Mouse (Mus musculus): ENCODE results near the gene Ctla2b.
"Not testable (repeated sequence)": the region's sequence is repeated elsewhere in the genome, so short reads cannot be mapped to it uniquely, and the experiment has no call there.

Gene Ctla2b

GRCm38 (mm10) chr13:60897328-60897727 lies at the start of gene Ctla2b:
Gene Ctla2b, minus strand, starts transcription at chr13:60897447.
- no peak for DNase-seq (ENCODE audit: low read depth, low spot score)

GRCm38 (mm10) chr13:60941884-60942283 lies 44.6 kb upstream of the Ctla2b start, which contains the start of gene Tpbpa:
Gene Tpbpa, minus strand, starts transcription at chr13:60941984.
- DNase-seq (ENCODE audit: low read depth, low spot score) = not testable (repeated sequence)

- no peak for DNase-seq (ENCODE audit: low read depth, low spot score)
These were observed 39.3 kb upstream of the Ctla2b start, which contains the start of the genes Gm49391 and Ctla2a for GRCm38 (mm10) chr13:60936500-60936901. Gene Gm49391, minus strand, starts transcription at chr13:60936571. Gene Ctla2a, minus strand, starts transcription at chr13:60936625.

GRCm38 (mm10) chr13:60935490-60935889 lies 38.2 kb upstream of the Ctla2b start, which contains the start of gene Gm49393:
Gene Gm49393, minus strand, starts transcription at chr13:60935590.
- not testable (repeated sequence) for DNase-seq (ENCODE audit: low read depth, low spot score)

- not testable (repeated sequence) for DNase-seq (ENCODE audit: low read depth, low spot score)
These were observed 7.5 kb upstream of the Ctla2b start, which contains the start of gene Tpbpb for GRCm38 (mm10) chr13:60904780-60905179. Gene Tpbpb, minus strand, starts transcription at chr13:60904880.

GRCm38 (mm10) chr13:60896794-60897193 lies 453 bp downstream of the Ctla2b start, which contains the start of gene Gm49392:
Gene Gm49392, minus strand, starts transcription at chr13:60896894.
- not testable (repeated sequence) for DNase-seq (ENCODE audit: low read depth, low spot score)

GRCm38 (mm10) chr13:60895406-60896160 lies 1.7 kb downstream of the Ctla2b start:
- no peak for DNase-seq (ENCODE audit: low read depth, low spot score)

- DNase-seq (ENCODE audit: low read depth, low spot score) = no peak
These were observed 4.9 kb downstream of the Ctla2b start for GRCm38 (mm10) chr13:60892301-60892700.

GRCm38 (mm10) chr13:60864281-60864680 lies 33.0 kb downstream of the Ctla2b start, which contains the start of gene 4930486L24Rik:
Gene 4930486L24Rik, minus strand, starts transcription at chr13:60864475.
- DNase-seq (ENCODE audit: low read depth, low spot score) = no peak

GRCm38 (mm10) chr13:60848241-60849120 lies 48.8 kb downstream of the Ctla2b start:
- DNase-seq (ENCODE audit: low read depth, low spot score) = no peak
